Mouse (Mus musculus) lung, adult 2 months (tissue): Measurements from ENCODE around the gene 1700016H13Rik. TPM values are rescaled to one million over a fixed set of nuclear protein-coding genes. Genes with fewer than 3 reads are reported as not detected.

ENCODE experiments used
- DNase-seq: peaks from one replicate; pipeline ENCODE4 v3.0.0; 2022
- H3K4me1 ChIP-seq: fragments of 200-500 bp; 2 replicates; pipeline ENCODE4 v1.6.1; 2011; ENCODE audit warnings: low read length; ENCODE audit not compliant: control insufficient read depth, insufficient read depth
- H3K4me3 ChIP-seq: fragments of 200-500 bp; replicated peaks from 2 replicates; pipeline ENCODE3; 2011; ENCODE audit warnings: low read depth, mild to moderate bottlenecking, control low read depth, low read length; ENCODE audit errors: extremely low read depth
- CTCF ChIP-seq: fragments of 200-500 bp; IDR thresholded peaks from 2 replicates; pipeline ENCODE4 v1.5.1; 2011; ENCODE audit warnings: mild to moderate bottlenecking, low read length, control low read depth; ENCODE audit not compliant: insufficient read depth
- POLR2A ChIP-seq: fragments of 200-500 bp; IDR thresholded peaks from 2 replicates; pipeline ENCODE4 v1.6.1; 2011; ENCODE audit warnings: low read depth, mild to moderate bottlenecking, control low read depth, low read length, borderline replicate concordance; ENCODE audit errors: extremely low read depth
- WGBS: fragments of 180-500 bp; shearing (Covaris S2); methylation state at CpG from one replicate; pipeline ENCODE4 v1.1.7; 2018; 5-methylcytosine and 5-hydroxymethylcytosine counted together
- polyA plus RNA-seq: library from polyadenylated mRNA; depleted of rRNA; stranded (reverse); fragments of >200 nt; gene quantifications from 2 replicates; pipeline ENCODE4 v1.2.3, GENCODE M21; 2012

Gene 1700016H13Rik
- polyA plus RNA-seq, 1 experiment = 0.21 TPM

DNA sequence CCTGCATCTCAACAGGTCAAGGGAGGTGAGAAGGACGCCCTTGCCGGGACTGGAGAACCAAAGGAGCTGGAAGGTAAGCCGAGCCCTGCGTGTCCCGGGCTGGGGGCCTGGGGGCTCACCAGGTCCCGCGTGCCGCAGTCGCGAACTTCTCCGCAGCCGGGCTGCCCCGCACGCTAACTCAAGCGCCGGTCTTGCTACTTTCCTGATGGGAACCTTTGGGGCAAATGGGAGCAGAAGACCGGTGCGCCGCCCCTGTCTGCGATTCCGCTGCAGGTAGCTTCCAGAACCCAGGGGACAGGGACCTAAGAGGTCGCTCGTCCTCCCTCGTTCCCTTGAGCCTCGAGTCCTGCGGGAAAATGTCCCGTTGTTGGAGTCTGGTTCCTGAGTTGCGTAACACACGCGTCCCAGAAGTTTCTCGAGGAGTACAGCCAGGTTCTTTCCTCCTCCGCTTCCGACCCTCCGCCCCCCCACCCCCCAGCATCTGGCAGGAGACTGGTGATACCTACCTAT is 36.8 kb upstream of the 1700016H13Rik start:
- TF ChIP-seq CTCF (no peak), POLR2A (peak; percentile 41; the same call in 1 of the 2 replicates)
- no peak for DNase-seq
- WGBS = 1% methylated on average over 34 of the region's 34 CpGs
- H3K4me1 ChIP-seq = 0 out of 2 replicates have a peak, but pooled peaks cover 2% of the 10 kb centered on the region
- H3K4me3 ChIP-seq = peak overlapping the region; percentile 86

DNA sequence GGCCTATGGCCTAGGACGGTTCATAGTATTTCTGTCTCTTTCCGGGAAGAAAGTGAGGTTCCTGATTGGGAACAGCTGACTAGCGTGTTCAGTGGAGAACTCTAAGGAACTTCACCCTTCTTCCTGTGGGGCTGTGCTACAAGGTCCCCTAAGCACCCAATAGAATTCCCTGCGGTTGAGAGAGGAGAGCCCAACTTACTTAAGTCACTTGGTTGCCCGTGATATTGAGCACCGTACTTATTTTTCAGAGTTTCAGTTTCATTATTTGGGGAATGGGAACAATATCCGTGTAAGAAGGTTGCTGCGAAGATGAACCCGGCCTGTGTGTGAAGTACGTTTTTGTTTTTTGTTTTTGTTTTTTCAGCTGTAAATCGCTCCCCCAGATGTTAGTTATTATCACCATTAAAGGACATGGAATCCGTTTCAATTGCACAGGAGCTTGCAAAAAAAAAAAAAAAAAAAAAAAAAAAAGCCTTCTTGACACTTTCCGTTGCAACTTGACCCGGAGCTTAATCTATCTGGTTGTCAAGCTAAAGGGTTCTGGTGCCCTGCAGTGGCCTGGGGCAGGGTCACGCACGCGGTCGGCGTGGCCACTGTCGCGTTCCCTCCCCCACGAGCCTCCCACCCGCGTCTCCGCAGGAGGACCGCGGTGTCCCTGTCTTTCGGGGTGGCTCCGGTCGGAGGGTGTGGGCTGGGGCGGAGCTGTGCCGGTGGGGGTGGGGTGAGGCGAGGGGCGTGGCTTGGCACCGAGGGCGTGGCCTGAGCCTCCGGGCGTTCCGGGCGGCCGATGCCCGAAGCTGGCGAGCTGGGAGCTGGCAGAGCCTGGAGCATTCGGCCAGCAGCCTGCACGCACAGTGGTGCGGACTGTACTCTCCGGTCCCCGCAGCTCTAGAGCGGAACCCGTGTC is 36.1 kb upstream of the 1700016H13Rik start, which contains the start of gene Aff1:
TSS of gene Aff1 (plus strand) at position 751 of the 907 bp plus-strand sequence.
- peak; percentile 89; the same call in 1 of the 2 replicates for TF ChIP-seq POLR2A
- TF ChIP-seq CTCF = no peak
- H3K4me3 ChIP-seq = peak within 1 kb of the TSS; percentile 86
- H3K4me1 ChIP-seq = no peaks in the 10 kb centered on the region
- WGBS = 1% methylated on average over 50 of the region's 50 CpGs
- peak; percentile 96 for DNase-seq

DNA sequence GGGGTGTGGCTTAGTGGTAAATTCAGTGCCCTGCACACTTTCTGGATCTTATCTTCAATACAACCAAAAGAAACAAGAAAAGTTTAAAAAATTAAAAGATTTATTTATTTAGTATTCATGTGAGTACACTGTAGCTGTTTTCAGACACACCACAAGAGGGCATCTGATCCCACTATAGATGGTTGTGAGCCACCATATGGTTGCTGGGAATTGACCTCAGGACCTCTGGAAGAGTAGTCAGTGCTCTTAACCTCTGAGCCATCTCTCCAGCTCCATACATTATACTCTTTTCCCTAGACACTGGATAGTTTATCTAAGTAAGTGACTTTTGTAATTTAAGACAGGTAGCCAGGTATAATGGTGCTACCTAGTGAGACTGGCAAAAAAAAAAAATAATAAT is 35.4 kb upstream of the 1700016H13Rik start:
- no peak overlapping the region for H3K4me3 ChIP-seq
- DNase-seq = no peak
- no peak for TF ChIP-seq CTCF
- no peak for TF ChIP-seq POLR2A

DNA sequence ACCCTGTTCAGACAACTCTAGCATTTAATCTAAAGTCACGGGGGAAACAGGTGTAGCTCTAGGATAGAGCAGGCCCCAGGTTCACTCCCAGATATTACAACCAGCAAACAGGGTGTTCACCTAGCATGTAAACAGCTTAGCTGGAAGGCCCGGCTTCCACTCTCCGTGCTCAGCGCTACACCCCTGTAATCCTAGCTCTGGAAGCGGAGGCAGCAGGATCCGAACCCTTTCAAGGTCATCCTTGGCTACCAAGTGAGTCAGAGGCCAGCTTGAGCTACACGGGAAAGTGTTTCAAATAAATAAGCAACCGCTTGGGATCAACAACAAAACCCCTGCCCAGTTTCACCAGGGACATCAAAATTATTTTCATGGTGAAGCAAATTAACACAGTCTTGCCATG is 34.4 kb upstream of the 1700016H13Rik start:
- no peak for DNase-seq
- Histone ChIP-seq H3K4me1 (no peaks in the 10 kb centered on the region), H3K4me3 (no peak overlapping the region)
- TF ChIP-seq POLR2A (no peak), CTCF (no peak)
- WGBS = 92% methylated on average over 8 of the region's 8 CpGs

More for the DNA sequence above, 35.4 kb upstream of the 1700016H13Rik start:
- no peaks in the 10 kb centered on the region for H3K4me1 ChIP-seq

DNA sequence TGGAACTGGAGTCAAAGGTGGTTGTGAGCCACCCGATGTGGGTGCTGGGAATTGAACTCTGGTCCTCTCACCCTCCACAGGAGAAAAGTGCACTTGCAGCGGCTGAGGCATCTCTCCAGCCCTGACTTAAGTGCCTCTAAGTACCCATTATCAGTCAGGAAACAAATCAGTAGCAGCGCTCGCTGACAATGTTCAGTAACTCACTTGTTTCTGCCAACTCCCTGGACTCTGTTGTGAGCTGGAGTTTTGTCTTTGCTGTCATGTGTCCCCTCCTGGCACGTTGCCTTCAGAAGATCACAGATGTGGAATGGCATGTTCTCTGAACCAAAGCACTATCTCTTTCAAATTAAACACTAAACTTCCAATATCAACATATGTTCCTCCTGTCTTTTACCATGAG is 33.8 kb upstream of the 1700016H13Rik start:
- Histone ChIP-seq H3K4me3 (no peak overlapping the region), H3K4me1 (no peaks in the 10 kb centered on the region)
- TF ChIP-seq CTCF = no peak
- TF ChIP-seq POLR2A = no peak
- WGBS = 62% methylated on average over 5 of the region's 5 CpGs
- no peak for DNase-seq

DNA sequence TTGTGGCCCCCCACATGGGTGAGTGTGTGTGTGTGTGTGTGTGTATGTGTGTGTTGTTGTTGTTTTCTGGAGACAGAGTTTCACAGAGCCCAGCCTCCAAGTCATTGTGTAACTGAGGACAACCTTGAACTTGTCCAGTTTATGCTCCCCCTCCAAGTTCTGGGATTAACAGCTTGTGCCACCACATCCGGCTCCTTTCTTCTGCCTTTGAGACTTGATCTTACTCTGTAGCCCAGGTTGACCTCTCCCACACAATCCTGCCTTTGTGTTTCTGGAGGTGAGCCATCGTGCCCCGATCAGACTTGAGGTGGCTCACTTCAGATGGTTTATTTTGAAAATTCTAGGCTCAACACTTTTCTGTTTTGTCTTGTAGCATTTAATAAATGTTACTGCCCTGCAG is 26.0 kb upstream of the 1700016H13Rik start:
- TF ChIP-seq POLR2A (no peak), CTCF (no peak)
- H3K4me1 ChIP-seq = no peaks in the 10 kb centered on the region
- WGBS = 41% methylated on average over 3 of the region's 3 CpGs
- no peak for DNase-seq
- H3K4me3 ChIP-seq = no peak overlapping the region

DNA sequence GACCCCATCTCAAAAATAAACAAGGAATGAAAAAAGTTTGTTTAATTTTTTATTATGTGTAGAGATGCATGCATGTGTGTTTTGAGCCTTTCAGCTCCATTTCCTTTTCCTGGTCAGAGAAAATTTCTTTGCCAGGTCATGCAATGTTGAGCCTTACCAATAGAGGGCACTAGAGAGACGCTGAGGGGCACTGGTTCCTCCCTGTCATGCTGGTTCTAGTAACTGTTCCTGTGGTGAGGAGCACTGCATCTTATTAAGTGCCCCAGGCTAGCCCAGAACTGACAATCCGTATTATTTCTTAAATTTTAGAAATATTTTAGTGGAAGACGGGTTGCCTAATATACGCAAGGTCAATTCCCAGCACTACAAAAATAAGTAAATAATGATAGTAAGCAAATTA is 24.6 kb upstream of the 1700016H13Rik start:
- 43% methylated on average over 4 of the region's 4 CpGs for WGBS
- Histone ChIP-seq H3K4me1 (no peaks in the 10 kb centered on the region), H3K4me3 (no peak overlapping the region)
- DNase-seq = peak; percentile 67
- TF ChIP-seq POLR2A = no peak
- TF ChIP-seq CTCF = peak; percentile 90

DNA sequence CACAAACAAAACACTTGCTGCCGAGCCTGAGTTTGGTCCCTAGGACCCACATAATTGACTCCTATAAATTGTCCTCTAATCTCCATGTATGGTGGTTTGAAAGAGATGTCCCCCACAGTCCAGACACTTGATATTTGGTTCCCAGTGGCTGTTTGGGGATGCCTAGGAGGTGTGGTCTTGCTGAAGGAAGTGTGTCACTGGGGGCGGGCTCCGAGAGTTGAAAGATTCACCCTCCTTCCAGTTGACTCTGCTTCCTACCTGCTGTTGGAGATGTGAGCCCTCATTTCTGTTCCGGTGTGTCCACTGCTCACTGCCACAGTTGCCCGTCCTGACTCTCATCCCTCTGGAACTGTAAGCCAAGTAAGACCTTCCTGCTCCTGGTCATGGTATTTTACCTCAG is 23.2 kb upstream of the 1700016H13Rik start:
- no peak for DNase-seq
- 90% methylated on average over 5 of the region's 5 CpGs for WGBS
- no peak overlapping the region for H3K4me3 ChIP-seq
- no peaks in the 10 kb centered on the region for H3K4me1 ChIP-seq
- TF ChIP-seq POLR2A = no peak
- TF ChIP-seq CTCF = no peak

DNA sequence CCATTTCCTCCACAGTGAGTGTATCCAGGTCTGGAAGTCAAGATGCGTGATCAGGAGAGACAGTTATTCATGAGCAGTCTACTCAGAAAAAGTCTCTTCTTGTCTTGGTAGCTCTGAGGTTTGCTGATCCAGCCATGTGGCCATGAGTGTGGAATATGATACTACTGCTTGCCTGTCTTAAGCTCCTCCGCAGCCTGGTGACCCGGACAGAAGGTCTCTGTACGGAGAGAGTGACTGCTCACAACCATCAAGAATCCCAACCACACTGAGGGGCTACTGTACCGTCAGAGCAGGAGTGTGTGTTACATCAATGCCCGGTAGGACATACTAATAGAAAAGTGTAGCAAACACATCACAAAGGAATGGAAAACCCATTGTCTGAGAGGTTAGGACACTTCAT is 22.1 kb upstream of the 1700016H13Rik start:
- TF ChIP-seq POLR2A = no peak
- TF ChIP-seq CTCF = no peak
- 81% methylated on average over 6 of the region's 6 CpGs for WGBS
- DNase-seq = no peak
- Histone ChIP-seq H3K4me1 (no peaks in the 10 kb centered on the region), H3K4me3 (no peak overlapping the region)
